Mouse (Mus musculus) lung, postnatal 36 days (tissue): ENCODE measurements at regions not wholly inside any gene's neighbourhood (a gene's known extent, or its start where the extent isn't known, plus 50 kb on each side); places are given as distances from the start of the nearest gene placed in this dataset.

Experiments
- DNase-seq: peaks from one replicate; pipeline ENCODE4 v3.0.0; 2022; ENCODE audit warnings: mixed read lengths

DNA sequence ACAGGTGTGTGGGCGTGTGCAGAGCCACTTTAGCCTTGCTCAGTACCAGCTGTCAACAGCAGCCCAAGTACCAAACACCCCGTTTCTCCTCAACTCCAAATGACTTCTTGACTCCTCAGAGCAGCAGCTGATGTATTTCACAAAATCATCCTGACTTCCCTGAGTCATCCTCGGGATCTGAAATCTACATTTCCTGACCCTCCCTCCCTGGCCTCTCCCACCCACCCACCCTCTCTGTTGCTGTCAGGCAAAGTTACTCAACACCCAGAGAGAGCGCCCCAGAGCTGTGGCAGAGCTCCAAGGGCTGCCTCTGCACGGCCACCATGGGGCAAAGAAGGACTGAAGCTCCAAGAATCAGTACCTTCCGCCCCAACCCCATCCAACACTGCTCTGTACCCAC is 83.5 kb upstream of the Cyp1b1 start:
- DNase-seq, result no peak

DNA sequence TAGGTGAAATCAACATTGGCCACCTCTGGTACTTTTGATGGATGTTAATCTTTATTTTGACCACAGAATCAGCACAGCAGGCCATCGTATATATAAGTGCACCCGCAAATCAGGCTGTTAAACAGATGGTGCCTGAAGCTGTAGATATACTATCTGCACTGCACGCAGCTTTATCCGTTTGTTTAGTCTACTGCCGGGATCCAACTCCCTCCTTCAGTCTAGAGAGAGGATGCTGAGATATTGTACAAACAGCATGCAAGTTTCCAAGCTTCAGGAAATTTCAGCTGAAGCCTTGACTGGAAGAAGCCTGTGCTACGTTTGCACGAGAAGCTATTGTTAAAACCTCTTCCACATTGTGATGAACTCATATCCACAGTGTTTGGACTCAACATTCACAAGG is 75.3 kb upstream of the Cyp1b1 start:
- DNase-seq, result no peak

DNA sequence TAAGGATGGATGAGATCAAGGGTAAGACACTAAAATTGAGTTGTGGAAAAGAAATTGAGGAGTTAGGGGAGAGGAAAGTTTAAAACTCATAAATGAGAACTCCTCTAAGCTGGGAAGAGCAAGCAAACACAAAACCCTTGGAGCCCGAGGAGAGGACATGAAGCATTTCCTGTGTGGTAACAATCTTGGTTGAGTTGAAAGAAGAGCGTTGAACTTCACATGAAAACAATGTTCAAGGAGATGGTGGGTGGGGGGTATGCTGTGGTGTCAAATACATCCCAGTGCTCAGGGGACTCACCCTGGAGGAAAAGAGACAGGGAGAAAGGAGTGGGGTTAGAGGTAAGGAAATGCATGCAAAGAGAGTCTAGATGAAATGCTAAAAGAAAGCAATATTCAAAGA is 72.3 kb upstream of the Cyp1b1 start:
- no peak for DNase-seq

DNA sequence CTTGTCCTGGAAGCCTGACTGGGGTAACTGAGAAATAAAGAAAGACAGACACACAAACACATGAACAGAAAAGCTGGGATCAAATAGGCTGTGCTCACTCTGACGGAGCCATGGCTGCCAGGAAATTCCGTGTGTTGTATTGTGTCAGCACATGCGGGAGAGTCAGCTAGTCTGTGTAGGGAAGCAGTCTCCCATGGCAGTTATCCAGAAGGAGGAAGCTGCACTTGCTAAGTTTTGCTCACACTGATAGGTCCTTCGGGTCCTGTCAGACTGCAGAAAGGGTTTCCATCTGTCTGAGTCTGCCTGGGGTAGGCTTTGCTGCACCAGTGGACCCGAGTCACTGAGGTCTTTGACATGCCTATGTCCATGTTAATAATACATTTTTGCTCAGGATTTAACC is 71.8 kb upstream of the Cyp1b1 start:
- DNase-seq, result peak; percentile 46

DNA sequence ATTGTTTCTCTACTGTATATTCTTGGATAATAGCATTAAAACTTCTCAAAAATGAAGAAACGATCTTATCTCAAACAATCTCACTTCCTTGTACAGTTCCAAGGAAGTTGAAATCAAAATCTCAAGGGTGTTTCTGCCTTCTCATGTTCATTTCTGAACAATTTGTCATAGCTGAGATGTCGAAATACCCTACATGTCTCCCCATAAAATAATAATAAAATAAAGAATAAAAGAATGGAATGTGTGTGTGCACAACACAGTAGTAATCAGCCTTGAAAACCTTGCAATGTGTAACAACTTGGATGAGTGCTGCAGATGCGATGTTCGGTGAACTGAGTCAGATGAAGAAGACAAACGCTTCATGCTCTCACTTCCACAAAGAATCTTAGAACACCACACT is 71.4 kb upstream of the Cyp1b1 start:
- DNase-seq, result no peak

DNA sequence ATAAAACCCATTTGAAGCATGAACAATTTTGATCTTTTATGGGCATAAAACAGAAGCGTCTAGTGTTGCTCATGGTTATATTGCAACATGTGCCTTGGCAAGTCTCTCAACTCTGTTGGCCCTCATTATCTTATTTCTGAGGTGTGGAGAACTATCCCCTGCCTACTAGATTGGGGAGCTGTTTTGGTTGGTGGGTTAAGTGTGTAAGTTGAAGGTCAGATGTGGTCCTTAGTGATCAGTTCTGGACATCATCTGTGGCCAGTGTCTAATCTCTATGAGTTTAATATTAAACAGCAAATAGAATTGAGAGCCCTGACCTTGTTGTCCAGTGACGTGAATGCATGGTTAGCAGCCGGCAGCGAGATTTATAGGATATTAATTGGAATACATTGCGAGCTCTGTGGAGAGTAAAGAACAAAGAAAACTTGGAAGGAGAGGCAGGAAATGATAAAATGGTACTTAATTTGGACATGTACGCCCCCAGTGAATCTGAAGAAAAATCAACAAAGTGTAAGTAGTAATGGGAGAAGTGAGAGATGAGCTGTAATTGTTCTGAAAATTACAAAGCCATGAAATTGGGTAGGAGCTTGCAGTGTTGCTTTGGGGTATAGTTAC is 69.5 kb upstream of the Cyp1b1 start:
- DNase-seq, result peak; percentile 24

DNA sequence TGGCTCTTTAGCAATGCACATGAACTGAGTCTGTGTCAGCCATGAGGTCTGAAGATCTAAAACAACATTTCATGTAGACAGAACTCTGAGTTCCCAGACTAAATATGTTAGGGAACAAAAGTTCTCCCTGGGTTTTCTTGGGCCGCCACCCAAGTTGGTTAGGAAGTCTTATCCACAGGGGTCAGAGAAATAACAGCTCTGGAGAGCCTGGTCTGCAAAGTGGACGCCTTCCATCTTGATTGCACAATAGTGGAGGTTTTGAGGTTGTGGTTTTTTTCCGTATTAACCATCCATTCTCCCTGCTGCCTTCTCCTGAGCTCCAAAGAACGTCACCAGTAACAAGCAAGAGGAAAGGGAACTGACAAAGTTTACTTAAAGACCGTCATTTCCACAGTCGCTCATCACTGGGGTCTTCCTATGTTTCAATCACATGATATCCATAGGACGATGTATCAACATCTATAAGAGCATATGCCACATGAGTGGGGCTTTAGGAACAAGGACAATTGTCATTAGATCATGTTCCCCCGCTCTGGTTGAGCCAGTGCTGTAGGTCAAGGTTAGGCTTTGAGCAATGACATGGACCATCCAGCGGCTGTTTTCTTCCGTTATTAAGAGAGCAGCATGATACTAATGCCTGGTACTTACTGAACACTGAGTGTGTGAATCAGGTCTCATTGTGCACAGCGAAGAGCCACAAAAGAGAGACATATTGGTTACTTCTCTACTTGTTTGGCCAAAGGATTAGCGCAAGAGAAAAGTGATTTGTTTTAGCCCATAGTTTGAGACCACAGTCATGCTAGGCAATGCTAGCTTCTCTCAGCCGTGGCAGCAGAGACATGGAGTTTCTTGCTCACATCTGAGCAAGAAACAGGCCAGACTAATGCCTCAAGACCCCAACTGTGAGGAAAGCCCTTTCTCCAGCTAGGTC is 67.1 kb upstream of the Cyp1b1 start:
- peak; percentile 82 for DNase-seq

DNA sequence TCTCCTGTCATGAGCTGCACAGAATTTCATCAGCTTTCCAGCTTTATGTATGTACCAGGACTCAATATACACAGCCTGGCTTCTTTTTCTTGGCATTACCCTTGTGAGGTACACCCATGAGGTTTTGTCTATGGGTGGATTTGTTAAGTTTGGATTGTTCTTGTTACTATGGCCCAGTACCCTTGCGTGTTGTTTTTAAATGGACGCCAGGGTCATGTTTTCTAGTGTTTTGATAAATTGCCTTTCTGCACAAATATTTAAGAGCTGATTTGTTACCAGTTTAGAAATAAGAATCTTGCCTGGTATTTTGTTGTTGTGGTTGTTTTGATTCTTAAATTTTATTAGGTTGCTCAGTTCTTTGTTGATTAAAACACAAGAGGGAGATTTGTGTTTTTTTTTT is 66.4 kb upstream of the Cyp1b1 start:
- DNase-seq, result no peak

DNA sequence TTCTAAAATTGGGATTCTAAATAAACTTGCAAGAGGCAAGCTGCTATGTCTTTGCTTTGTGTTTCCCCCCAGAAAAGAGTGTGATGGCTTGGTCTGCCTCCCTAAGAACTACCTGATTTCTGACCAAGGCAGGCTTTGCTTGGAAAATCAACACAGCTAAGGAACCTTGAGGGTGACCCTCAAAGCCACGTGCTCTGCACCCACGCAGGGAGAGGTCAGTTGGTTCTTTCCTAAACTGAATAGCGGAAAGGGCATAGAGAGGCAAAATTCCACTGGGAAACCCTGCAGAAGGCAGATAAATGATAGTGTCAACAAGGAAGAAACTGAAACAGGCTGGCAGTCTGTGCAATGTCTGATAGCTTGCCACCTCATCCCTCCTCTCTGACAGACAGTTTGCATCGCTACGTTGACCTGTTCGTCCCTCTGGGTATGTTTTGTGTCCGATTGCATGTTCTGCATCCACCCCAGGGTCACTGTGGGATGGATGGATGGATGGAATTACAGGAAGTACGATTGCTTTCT is 63.1 kb upstream of the Cyp1b1 start:
- no peak for DNase-seq

DNA sequence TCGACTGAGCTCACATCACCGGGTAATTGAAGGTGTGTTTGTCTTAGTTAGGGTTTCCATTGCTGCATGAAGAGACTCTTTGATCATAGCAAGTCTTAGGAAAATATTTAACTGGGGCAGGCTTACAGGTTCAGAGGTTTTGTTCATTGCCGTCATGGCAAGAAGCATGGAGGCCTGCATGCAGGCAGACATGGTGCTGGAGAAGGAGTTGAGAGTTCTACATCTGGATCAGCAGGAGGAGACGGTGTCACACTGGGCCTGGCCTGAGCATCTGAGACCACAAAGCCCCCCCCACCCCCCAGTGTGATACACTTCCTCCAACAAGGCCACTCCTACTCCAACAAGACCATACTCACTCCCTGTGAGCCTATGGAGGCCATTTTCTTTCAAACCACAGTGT is 61.3 kb upstream of the Cyp1b1 start:
- DNase-seq, result no peak

DNA sequence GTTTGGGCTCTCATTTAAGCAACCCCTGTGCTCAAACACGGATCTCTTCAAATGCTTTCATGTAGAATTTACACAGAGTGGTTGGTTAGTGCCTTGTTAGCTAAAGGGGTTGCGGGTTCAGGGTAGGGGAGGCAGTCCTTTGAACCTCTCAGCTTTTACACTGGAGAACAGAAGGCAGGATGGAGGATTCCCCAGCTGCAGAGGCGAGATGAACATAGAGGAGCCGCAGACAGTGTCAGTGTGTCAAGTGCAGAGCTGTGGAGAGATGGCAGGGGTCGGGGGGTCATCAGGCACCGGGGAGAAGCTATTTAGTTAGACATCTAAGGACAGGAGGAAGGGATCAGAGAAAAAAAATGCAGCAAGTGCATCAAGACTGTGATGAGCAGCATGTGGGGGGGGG is 60.4 kb upstream of the Cyp1b1 start:
- no peak for DNase-seq

DNA sequence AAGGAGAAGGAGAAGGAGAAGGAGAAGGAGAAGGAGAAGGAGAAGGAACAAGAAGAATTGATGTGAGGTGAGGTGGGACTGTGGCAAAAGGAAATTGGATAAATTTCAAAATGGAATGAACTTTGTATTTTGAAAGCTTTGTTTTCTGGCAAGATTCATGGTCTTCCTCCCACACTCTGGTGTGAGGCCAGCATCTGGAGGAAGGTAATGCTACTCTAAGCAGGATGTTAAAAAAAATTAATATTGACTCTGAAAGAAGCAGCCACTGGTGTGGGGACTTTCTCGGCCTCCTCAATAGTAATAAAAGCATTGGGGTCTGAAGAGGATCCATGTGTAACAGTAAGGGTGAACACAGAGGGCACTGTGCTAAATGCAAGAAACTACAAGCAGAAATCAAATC is 59.4 kb upstream of the Cyp1b1 start:
- no peak for DNase-seq

DNA sequence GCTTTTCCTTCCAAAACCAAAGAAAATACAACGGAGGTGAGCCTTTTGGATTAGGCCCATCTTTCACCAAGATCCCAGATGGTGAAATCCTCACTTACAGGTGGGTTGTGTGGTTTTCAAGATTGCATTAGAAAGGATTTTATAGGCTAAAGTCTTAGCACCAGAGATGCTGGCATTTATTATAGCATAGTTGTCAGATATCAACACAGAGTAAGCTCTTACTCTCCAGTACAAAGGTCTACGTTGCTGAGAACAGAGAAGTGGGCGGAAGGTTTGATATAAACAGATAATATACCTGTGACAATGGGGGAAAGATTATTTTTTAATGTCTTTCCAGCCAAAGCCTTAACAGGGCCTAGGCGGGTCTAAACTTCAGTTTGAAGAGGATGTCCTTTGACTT is 57.4 kb upstream of the Cyp1b1 start:
- DNase-seq, result no peak

DNA sequence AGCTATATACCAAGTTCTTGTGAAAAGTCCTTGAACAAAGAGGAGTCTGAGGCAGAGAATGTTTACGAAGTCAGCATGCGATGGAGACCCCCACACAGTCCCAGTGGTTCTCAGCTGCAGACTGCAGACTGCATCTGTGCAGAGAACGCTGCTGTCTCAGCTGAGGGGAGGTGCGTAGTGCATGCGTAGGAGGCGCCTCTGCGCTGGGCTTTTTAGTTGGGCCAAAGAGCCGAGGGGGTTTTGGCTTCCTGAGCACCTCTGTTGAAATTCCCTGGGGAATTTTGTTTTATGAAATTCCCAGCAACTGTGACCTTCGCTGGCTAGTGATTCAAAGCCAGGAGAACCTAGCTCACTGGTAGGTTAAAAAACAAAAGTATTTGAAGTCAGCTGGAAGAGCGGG is 56.9 kb upstream of the Cyp1b1 start:
- no peak for DNase-seq

DNA sequence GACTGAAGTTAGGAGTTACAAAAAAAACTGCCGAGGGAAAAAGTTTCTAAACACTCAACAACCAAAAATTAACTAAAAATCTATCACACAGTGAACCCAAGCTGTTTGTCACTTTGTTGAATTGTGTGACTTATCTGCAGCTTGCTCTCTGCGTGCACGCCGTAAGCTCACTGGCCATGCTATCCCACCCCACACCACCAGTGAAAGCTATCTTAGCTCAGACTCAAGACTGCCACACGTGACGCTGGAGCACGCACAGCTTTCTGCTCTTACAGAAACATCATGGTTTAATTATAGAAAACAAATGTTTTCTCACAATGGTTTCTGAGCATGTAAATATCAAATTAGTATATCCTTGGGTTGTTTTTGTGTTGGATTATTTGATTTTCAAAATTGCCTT is 56.0 kb upstream of the Cyp1b1 start:
- no peak for DNase-seq

DNA sequence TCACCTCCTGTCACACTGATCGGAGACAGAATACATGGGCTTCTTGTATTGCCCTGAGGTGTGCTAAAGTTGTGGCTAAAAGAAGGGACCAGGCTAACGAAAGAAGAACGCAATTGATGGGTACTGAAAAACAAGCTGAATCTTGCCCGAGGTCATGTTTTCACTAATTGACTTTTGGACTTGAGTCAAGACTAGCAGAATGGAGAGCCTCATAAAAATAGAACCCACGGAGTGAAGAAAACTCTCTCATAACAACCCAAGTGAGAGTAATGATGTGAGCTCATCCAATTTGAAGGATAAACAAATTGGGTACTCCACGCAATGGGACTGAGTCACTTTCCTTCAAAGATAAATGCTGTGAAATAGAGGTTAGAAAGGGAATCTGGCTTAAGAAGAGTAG is 55.0 kb upstream of the Cyp1b1 start:
- no peak for DNase-seq

DNA sequence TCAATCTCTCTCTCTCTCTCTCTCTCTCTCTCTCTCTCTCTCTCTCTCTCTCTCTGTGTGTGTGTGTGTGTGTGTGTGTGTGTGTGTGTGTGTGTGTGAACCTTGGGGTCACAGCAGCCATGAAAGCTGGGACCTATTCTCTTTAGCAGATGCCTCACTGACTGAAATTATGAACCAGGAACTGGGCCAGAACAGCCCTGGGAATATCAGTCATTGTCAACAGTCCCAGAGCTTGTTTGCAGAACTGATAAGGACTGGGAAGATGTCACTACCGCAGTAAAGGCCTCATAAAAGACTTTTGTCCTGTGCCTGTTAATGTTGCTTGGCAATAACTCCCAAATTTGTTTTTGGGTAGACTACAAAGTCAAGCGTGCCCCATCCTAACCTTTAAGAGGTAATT is 53.2 kb upstream of the Cyp1b1 start:
- DNase-seq, result no peak

DNA sequence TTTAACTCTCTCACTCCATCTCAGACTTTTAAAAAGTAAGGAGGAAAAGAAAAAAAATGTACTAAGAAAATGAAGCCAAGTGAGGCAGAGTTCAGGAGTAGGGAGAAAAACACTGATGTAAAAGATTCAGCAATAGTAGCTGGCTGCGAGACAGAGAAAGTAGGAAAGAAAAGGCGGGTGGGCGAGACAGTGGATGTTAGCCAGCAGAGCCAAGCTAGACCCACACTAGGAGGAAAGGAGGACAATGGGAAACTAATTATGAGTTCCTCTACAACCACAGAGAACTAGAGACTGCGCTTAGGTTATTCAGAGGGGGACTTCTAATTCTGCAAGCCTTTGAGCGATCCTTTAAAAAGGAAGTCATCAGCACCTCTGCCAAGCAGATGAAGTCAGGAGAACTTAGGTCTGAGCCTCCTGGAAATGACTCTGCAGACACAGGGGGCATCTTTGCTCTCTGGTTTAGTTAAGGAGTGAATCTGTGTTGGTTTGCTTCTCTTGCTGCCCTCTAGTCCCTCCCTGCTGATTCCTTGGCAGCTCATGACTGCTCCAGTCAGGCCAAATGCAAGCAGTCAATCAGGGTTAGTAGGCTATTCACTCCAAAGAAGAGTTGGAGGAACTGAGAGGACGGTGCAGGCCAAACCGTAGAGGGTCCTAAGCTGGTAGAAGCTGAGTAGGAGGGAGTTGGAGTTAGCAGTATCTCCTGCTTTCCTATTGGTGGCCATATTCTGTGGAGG is 50.4 kb upstream of the Cyp1b1 start:
- DNase-seq, result no peak
